Mouse (Mus musculus): ENCODE results near the gene Pip4k2b.

The Pip4k2b gene

DNA sequence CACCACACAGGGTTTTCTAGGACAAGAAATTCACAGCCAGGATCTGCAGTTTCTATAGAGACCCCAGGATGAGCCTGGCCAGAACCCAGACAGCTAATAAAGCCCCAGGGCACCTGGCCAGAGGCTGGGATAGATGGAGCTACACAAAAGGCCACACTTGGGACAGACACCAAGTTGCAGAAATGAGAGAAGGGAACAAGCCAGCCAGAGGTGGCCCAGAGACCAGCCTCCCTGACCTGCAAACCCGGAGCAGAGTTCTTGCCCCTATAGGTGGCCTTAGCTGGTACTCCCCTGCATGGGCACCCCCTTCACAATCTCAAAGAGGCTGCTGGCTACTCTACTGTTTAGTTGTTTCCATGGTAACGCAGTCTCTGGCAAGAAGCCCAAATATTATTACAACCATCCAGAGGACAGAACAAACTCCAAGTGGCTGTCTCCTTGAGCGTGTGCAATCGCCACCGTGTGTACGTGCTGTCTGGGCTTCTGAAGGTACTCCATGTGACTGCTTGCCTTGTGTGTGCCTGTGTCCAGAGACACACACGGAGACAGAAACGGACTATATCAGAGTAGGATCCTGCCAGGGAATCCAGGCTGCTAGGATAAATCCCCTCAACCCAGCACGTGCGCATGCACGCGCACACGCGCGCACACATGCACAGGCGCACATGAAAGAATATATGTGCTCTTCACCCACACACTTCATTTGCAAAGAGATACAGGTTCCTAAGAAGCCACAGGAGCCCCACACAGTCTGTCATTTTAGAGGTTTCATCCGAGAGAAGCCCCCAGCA is 49.4 kb downstream of the Pip4k2b start:
- no peak for DNase-seq (ENCODE audit: low spot score in 2 of 2)

DNA sequence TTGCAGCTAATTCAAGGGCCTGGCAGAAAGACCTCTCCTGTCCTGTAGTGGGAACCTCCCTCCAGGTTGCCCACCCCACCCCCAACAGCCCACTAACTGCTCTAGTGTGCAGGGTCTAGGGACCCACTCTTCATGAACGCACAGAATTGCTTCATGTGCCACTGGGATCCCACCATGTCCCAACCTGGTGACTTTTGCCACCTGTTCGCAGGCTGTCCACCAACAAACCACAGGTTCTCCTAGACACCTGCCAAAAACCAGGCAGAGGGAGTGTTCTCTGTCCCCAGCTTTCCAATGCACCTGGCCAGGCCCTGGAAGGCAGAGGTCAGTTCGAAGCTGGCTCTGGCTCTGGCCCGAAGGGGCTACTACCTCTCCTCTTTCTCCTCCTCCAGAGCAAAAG is 50.1 kb downstream of the Pip4k2b start:
- no peak for DNase-seq (ENCODE audit: low spot score in 2 of 2)

DNA sequence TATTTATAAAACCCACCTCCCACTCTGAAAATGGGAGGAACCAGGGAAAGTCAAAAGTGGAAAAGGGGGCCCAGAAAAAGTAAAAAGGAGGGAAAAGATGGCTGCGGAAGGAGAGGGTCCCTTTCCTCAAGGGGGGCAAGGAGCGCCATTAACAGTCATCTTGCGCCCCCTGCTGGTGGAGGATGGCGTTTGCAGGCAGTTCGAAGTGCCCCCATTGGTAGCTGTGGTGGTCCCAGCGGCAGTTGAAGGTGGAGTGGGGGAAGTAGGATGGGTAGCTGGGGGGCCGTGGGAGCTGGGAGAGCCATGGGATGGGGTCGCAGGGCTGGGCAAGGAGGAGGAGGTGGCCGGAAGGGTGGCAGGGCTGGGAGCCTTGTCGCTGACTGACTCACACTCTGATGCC is 54.6 kb downstream of the Pip4k2b start:
- peak; percentile 65 to 79 for DNase-seq (ENCODE audit: low spot score in 2 of 2)

DNA sequence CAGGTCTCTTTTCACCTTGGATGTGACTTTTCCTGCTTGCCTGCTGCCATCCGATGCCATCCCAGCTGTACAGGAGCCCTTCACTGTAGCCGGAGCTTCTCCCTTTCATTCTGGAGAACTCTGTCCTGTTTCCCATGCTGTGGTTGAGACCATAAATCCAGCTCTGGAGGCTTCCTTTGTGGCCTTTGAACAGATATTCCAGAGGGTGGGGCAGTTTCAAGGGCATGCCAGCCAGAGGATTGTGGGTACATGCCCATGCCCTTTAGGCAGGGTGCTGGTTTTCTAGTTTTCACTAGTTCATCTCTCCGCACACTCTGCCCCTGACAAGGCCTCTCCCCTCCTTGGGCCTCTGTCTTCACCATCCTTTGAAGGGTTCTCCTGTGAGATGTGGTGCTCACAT is 57.4 kb downstream of the Pip4k2b start:
- DNase-seq (ENCODE audit: low spot score in 2 of 2) = no peak

DNA sequence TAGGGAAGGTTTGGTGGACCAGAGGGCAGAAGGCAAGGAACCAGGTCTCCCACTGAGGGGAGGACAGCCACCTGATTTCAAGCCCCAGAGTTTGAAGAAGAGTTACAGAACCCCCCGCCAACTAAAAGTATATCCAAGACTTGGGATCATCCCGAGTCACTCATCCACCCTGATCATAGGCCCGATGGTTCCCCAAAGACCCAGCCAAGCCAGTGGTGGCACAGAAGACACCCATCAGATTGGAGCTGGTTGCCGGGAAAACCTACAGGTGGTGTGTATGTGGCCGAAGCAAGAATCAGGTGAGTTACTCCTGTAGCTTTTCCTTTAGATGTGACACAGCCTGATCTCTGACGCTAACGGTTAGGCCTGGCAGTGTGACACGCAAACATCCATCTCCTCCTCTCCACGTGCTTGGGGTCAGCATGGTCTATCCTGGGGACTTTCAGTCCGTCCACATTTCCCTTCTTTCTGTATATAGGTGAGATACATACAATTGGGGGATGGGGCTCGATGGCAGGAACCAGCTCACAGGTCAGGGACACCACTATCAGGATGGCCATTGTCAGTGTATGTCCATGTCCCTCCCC is 58.1 kb downstream of the Pip4k2b start:
- DNase-seq (ENCODE audit: low spot score in 2 of 2) = no peak

DNA sequence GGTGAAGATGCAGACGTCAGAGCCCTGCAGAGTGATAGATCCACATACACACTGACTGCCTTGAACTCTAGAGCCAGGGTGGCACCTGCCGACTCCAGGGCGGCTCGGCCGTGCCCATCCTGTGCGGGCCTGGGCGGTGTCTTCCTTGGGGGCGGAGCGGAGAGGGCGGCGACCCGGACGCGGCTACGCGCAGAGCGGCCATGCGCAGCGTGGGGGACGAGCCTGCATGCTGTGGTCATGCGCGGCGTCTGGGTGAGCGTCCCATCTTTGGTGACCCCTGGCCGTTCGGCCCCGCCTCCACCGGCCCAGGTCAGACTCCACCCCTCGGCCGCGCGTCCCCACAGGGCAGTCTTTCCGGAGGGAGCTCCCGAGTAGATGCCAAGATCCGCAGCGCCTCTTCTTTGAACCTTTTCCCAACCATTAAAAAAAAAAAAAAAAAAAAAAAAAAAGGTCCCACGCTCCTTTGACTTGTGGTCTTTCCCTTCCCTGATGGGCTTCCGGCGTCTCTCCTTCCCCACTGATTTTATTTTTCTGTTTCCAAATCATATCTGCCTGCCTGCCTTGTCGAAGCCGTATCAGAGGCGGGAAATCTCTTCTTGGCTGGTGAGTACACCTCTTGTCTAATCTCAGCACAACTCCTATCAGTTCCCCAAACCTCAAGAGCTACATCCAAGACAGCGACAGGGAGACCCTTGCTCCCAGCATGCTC is 58.7 kb downstream of the Pip4k2b start, which contains the start of gene Cisd3:
Gene Cisd3, plus strand, starts transcription at position 214 of the 709 bp plus-strand sequence.
- peak; percentile 63 to 85 for DNase-seq (ENCODE audit: low spot score in 2 of 2)

DNA sequence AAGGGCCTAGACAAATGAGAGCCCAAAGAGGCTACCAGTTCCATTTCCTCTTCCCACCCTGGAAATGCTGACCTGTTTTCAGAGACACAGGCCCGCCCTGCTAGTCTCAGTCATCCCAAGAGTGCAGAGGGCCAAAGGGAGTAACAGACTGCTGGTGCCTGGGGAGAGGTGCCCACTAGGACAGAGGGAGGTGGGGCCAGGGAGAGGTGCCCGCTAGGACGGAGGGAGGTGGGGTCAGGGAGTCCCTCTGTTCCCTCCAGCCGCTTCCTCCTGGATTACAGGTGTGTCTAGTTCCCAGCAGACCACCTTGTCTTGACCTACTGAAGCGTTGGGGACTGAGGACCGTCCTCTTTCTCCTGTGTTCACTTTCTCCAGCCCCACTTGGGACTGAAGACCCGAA is 59.7 kb downstream of the Pip4k2b start:
- DNase-seq (ENCODE audit: low spot score in 2 of 2) = no peak

DNA sequence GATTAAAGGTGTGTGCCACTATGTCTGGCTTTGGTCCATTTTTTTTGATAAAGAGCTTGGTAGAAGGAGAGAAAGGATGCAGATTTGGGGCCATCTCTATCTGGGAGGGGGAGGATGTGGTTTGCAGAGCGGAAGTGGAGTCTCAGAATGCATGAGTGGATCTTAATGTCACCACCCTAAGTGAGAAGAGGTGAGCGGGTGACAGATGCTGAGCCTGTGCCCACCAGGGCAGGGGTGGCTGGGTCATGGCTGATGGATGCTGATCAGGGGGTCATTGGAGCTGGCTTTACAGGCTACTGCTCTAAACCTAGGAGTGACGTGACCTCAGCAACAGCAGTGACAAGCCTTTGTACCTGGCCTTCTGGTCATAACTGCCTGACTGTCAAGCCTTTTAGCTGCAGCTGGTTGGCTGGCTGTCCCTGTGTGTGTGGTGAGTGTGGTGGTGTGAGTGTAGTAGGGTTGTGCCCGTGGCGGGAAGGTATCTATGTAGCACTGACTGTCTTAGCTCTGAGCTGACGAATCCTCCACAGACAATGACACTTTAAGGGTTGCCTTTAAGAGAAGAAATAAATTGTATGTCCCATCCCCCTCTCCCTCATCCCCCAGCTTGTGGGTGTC is 60.3 kb downstream of the Pip4k2b start:
- DNase-seq (ENCODE audit: low spot score in 2 of 2) = peak in 1 of 2 experiments; percentile 67

DNA sequence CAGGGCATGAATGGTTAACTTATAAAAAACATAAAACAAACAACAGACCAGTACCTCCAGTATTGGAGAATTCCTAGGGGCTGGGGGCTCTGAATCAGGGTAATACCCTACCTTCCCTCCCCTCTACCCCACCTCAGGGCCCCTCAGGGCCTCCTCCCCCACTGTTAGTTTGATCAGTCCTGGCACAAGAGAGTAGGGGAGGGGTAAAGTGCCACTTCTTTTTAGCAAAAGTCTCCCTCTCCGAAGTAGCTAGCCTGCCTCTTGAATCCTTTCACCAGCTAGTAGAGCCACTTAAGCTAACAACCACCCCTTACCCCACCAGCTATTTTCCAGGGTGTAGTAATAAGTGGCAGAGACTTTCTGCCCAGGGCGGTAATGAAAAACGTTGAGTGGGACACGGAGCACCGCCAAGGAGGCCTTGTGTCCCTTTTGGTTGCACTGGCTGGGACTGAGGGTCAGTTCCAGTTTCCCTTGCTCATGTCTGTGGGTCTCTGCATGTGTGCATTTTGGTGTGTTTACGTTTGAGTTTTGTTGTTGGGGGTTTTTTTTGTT is 61.9 kb downstream of the Pip4k2b start:
- no peak for DNase-seq (ENCODE audit: low spot score in 2 of 2)

DNA sequence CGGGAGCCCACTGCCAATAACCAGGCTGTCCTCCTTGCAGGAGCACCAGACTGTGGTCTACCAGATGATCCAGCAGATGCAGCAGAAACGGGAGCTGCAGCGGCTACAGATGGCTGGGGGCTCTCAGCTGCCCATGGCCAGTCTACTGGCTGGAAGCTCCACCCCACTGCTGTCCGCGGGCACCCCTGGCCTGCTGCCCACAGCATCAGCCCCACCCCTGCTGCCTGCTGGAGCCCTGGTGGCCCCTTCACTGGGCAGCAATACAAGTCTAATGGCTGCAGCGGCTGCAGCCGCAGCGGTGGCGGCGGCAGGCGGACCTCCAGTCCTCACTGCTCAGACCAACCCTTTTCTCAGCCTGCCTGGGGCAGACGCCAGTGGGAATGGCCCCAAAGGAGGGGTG is 64.1 kb downstream of the Pip4k2b start:
- DNase-seq (ENCODE audit: low spot score in 2 of 2) = no peak

DNA sequence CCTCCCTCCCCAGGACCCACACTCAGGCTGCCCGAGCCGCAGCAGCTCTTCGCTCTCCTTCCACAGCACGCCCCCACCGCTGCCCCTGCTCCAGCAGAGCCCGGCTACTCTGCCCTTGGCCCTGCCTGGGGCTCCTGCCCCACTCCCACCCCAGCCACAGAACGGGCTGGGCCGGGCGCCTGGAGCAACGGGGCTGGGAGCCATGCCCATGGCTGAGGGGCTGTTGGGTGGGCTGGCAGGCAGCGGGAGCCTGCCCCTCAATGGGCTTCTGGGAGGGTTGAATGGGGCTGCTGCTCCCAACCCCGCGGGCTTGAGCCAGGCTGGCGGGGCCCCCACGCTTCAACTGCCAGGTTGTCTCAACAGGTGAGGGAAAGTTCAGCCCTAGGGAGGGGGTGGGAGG is 66.2 kb downstream of the Pip4k2b start:
- DNase-seq (ENCODE audit: low spot score in 2 of 2) = no peak

DNA sequence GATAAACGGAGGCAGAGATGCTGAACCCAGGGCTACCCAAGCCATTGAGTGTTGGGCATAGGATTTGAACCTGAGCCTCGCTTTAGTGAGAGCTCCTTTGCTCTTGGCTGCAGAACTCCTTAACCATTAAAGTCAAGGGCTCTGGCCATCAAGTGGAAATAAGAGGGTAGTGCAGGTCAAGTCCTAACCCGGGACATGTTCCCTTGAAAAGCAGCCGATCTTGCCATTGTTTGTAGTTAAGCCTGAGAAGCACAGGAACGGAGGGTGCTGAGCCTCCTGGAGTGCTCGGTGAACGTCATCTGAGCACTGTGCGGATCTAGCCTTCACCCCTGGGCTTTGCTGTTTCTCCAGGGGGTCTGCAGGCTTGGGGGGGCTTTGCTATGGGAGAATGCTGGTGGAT is 66.7 kb downstream of the Pip4k2b start:
- no peak for DNase-seq (ENCODE audit: low spot score in 2 of 2)

DNA sequence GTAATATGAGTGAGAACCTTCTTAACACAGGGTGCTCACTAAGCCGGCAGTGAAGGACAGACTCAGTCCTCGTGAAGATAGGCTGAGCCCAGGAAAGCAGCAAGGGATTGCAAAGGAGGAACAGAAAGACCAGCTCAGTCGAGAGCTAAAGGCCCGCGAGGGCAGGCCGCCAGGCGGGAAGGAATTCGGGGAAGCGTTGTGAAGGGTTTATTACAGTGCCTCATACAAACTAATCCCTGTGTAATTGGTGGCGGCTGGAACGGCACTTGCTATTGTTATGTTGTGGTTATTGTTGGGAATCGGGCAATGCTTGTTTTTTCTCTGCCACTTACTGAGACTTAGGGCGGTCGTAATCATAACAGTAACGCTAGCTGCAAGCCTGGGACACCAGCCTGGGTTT is 67.1 kb downstream of the Pip4k2b start:
- DNase-seq (ENCODE audit: low spot score in 2 of 2) = no peak

DNA sequence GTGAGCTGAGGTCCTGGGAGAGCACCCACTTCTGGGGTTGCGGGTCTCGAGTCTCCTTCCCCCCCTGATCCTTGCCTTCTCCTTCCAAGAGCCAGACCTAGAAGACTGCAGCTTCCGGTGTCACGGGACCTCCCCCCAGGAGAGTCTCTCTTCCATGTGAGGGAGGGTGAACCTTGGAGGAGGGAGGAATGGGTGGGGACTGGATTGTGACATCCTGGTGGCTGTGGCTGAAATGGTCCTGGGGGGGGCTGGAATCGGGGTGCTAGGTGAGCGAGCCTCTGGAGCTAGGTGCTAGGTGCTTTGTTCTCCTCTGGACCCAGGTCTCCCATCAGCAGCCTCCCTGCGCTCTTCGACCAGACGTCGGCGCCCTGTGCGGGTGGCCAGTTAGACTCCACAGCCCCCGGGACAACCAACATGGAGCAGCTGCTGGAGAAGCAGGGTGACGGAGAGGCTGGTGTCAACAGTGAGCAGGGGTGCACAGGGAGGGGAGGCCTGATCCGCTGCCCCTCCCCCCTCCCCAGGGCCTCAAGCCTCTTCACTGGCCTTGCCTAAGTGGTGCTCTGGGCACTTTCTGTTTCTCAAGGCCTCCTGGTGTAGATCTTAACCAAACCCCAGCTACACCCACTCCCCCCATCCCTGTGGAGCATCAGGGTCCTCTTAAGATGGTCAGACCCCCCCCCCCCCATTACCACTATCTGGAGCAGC is 68.3 kb downstream of the Pip4k2b start:
- DNase-seq (ENCODE audit: low spot score in 2 of 2) = no peak

DNA sequence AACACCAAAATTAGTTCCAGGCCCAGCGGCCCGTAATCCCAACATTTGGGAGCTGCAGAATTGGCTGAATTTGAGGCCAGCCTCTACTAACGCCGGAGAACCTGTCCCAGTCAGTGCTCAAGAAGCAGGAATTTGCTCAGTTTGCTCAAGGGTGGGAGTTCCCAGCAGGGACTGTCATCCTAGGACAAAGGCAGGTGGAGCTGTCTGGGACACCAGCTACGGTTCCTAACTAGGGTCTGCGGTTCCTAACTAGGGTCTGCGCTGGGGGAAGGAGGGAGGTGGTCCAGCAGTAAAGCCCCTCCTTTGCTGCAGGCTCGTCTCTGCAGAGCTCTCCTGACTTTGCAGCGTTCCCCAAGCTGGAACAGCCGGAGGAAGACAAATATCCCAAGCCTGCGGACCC is 71.4 kb downstream of the Pip4k2b start:
- DNase-seq (ENCODE audit: low spot score in 2 of 2) = no peak

DNA sequence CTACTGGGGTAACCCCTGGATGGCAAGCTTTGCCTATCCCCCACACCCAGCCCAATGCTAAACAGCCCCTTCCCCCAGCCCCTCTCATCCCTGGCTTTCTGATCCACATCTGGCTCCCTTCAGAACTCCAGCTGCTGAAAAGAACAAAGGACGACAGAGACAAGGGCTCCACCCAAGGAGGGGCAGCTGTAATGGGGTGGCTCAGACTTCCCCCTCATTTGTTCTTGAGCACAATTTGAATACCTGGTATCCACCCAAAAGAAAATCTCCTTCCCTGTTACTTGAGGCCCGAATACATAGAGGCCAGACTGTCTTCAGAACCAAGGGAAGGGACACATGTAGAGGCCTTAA is 73.4 kb downstream of the Pip4k2b start:
- no peak for DNase-seq (ENCODE audit: low spot score in 2 of 2)

DNA sequence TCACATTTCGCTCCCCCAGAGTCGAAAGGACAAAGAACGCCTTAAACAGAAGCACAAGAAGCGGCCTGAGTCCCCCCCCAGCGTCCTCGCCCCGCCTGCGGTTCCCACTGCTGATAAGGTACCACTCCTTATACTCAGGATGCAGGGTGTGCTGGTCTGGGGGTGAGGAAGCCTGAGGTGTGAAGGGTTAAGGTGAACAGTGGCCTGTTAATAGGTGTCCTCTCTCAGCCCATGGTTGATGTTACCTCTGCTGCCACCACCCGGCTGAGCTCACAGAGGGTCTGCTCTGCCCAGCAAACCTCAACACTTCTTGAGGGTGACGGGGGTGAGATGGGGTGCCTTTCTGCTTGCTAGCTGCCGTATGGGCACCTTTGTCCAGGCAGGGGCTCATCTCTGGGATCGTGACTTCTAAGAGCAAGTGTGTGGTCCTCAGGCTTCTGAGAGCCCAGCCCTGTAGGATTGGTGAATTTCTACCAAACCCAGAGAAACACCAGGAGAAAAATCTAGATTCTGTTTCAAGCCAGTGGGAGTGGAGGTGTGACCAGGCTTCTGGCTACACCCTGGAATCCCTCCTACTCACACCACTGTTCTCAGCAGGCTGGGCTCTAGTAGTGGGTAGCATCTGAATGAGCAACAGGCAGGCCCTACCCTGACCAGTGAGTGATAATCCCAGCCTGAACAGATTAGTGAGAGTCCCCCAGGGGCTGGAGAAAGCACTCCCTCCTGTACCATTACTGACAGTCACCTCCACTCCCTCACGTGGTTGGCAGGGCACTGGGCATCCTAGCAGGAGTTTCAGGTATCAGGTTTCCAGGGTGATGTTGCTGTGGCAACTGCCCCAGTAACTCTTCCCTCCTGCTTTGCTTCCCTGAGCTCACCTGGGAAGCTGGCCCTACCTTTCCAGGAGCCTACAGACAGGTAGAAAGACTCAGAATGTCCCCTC is 74.0 kb downstream of the Pip4k2b start:
- no peak for DNase-seq (ENCODE audit: low spot score in 2 of 2)

DNA sequence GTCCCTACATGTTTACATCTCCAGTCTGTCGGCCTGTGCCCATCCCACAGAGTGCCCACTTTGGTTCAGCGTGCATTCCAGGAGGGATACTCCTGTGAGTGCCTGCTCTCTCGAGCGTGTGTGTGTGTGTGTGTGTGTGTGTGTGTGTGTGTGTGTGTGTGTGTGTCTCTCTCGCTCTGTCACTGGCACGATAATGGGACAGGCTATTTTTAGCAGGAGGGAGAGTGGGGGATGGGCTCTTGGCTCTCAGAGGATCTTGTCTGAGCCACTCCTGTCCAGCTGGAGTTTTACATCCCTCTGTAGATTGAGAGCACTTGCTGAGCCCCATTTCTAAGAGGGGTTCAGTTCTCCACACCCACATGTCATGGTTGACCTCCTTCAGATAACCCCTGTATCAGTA is 74.7 kb downstream of the Pip4k2b start:
- no peak for DNase-seq (ENCODE audit: low spot score in 2 of 2)

DNA sequence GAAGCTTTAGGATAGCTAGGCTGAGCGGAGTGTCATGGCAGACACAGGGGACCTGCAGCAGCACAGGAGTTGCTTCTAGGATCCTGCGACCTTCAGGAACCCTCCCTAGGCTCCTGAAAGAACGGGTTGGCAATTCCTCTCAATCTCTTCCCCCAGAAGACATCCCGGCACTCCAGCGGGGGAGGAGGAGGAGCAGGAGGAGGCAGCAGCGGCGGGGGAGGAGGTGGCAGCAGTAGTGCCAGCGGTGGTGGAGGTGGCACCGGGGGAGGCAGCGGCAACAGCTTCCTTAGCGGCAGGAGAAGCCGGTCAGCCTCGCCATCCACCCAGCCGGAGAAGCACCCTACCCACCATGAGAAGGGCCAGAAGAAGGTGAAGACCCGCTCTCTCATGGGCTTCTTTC is 75.2 kb downstream of the Pip4k2b start:
- DNase-seq (ENCODE audit: low spot score in 2 of 2) = no peak

DNA sequence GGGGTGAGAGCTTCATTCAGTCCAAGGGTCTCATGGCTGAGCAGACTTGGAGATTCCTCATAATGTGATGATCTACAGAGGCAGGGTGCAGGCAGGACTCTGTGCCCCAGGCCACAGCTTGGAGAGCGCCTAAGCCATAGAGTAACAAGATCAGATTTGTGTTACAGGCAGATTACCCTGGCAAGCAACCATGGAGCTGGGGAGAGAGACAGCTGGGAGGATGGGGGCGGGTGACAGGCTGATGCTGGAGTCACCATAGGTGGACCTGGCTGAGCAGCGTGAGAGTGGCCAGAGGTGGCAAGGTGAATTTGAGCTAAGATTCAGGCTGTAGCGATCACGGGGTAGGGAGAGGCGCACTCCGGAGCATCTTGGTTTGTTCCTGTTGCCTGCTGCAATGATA is 76.3 kb downstream of the Pip4k2b start:
- no peak for DNase-seq (ENCODE audit: low spot score in 2 of 2)

DNA sequence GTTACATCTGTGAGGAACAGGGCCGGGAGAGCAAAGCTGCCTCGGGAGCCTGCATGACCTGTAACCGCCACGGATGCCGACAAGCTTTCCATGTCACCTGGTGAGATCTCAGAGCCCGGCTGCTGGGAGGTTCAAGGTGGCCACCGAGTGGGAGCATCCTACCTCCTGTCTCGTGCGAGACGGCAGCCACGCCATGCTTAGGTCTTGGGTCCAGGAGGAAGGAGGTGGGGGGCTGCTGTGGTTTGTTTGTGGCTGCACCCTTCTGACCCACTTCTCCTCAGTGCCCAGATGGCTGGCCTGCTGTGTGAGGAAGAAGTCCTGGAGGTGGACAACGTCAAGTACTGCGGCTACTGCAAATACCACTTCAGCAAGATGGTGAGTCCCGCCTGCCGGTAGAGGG is 77.7 kb downstream of the Pip4k2b start:
- no peak for DNase-seq (ENCODE audit: low spot score in 2 of 2)

Data from spleen, postnatal 10 days (tissue).